Mouse (Mus musculus): Measurements from ENCODE around the gene Scn3b. TPM values are rescaled to one million over a fixed set of nuclear protein-coding genes. Genes with fewer than 3 reads are reported as not detected.

Gene Scn3b
- total RNA-seq, 2 experiments from 2014 or later = 115 to 118 TPM

DNA sequence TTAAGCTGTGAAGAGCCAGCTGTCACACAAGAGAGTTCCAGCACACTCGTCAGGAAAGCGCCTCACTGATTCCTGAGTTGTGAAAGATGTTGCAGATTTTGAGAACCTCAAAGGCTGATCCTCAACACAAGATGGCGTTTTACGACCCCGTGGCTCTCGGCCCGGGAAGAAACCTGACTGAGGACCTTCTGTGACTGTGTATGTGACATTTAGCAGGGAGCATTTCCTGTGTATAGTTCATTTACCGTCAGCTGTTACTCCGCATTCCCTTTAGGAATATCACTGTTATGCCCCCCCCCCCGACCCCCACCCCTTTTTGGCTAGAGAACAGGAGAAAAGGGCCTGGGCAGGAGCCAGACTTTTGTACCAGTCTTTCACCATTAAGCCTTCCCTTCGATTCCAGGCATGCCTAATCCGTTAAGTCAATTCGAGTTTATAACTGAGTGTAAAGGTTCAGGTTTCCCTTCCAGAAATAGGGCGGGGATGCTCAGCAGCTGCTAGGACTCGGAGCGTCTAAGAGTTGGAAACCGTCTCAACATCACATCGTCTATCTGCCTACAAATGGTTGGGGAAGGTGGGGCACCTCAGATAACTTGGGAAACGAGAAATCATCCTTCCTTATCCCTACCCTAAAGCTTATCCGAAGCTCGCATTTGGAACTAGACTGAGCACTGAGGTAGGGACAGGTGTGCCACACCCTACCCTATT is 823 bp upstream of the Scn3b start:
- no peak for DNase-seq (ENCODE audit: low spot score in 2 of 2)

DNA sequence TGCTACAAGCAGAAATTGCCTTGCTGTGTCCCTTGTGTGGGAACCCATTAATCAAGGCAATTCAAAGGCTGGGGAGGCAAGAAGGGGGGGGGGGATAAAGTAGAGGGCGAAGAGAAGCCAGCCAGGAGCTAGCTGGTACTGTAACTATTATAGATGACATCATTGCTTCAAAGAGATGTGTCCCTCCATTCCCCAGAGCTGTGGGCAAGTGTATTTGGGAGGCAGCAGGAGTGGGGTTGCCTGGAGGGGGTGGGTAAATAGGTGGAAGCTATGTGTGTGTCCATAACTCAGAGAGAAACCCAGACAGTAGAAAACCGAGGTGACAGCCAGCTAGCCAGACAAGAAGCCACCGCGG is 292 bp upstream of the Scn3b start:
- no peak for DNase-seq (ENCODE audit: low spot score in 2 of 2)

DNA sequence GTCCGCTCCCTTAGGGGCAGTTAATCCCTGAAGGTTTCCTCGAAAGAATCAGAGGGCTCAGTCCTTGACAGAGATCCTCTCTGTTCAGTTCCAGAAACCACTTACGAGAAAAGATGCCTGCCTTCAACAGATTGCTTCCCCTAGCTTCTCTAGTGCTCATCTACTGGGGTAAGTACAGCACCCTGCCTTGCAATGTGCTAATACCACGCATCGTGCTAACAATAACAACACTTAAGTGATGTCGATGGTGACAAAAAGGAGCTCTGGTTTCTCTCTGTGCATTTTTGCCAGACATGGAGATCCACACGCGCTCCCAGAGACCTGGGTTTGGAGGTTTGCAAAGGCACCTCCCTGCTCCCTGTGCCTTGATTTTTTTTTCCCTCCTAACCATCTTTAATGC is 863 bp downstream of the Scn3b start:
- no peak for DNase-seq (ENCODE audit: low spot score in 2 of 2)

GRCm38 (mm10) chr9:40271075-40271474 is 2.1 kb downstream of the Scn3b start:
- no peak for DNase-seq (ENCODE audit: low spot score in 2 of 2)

GRCm38 (mm10) chr9:40272822-40273221 is 3.8 kb downstream of the Scn3b start:
- DNase-seq (ENCODE audit: low spot score in 2 of 2) = no peak

- no peak for DNase-seq (ENCODE audit: low spot score in 2 of 2)
Measured at GRCm38 (mm10) chr9:40275904-40276303, 6.9 kb downstream of the Scn3b start.

DNA sequence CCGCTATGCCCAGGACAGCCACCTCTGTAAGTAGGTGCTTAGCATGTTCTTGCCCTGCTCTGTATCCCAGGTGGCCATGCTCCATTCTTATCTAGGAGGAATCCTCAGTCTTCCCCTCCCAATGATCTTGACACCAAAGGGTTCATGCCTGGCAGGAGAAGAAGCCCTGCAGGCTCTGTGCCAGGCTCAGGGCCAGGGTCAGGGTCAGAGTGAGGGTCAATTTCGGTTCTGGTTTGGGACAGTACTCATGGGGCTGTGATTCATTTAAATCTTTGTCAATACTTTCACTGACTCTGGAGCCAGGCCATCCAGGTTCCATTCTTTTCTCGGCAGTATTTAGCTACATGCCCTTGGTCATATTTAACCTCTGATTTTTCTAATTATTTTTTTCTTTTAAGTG is 8.7 kb downstream of the Scn3b start:
- DNase-seq (ENCODE audit: low spot score in 2 of 2) = no peak

- DNase-seq (ENCODE audit: low spot score in 2 of 2) = no peak
Measured at GRCm38 (mm10) chr9:40279438-40279837, 10.4 kb downstream of the Scn3b start.

- DNase-seq (ENCODE audit: low spot score in 2 of 2) = no peak
Measured at GRCm38 (mm10) chr9:40282968-40283367, 14.0 kb downstream of the Scn3b start.

- no peak for DNase-seq (ENCODE audit: low spot score in 2 of 2)
Measured at GRCm38 (mm10) chr9:40292475-40292874, 23.5 kb downstream of the Scn3b start.

DNA sequence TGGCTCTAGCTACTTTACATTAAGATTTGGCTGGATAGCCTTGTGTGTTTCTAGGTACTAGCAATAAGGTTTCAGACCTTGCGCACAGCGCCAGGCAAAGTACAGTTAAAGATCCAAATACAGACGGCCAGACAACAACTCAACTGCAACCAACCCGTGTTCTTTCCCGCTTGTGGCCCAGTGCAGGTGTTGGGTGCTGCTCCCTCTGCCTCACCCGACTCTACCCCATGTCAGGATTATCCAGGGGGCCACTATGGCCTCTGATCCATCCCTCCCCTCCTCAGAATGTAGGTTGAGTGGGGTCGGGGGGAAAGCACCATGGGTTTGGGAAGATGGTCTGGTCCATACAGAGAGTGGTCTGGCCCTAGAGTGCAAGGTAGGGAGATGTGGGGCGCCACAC is 24.3 kb downstream of the Scn3b start:
- DNase-seq (ENCODE audit: low spot score in 2 of 2) = no peak

GRCm38 (mm10) chr9:40293740-40294139 is 24.7 kb downstream of the Scn3b start:
- no peak for DNase-seq (ENCODE audit: low spot score in 2 of 2)

DNA sequence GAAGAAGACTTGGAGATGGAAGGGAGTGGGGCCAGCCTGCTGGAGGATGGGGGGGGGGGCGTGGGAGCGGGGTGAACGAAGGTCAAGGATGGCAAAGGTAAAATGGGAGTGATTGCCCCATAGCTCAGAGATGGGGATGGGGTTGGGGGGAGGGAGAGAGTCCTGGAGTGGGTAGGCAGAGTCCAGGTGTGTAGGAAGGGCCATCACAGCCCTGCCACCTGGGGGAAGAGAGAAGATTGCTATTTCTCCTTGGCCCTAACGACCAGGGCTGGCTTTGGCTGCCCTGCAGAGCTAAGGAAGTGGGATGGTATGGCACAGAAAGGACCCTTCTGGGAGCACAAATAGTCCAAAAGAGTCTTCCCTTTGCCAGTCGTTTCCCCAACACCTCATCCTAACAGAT is 25.2 kb downstream of the Scn3b start:
- DNase-seq (ENCODE audit: low spot score in 2 of 2) = no peak

DNA sequence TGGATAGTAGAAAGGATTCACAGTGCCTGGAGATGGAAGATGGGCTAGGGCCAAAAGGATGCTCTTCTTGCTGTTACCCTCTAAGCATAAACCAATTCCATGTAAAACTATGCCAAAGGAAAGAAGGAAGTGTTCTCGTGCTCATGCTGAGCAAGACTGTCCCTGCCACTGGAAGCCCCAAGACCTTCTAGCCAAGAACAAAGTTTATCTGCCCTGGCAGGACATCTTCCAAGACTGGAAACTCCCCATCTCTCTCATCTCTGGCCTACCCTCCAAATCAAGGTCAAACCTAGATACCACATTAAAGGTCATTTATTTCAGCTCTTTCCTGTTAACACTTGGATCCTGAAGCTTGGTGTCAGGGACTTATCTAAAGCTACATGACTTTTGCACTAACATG is 25.8 kb downstream of the Scn3b start:
- DNase-seq (ENCODE audit: low spot score in 2 of 2) = no peak

DNA sequence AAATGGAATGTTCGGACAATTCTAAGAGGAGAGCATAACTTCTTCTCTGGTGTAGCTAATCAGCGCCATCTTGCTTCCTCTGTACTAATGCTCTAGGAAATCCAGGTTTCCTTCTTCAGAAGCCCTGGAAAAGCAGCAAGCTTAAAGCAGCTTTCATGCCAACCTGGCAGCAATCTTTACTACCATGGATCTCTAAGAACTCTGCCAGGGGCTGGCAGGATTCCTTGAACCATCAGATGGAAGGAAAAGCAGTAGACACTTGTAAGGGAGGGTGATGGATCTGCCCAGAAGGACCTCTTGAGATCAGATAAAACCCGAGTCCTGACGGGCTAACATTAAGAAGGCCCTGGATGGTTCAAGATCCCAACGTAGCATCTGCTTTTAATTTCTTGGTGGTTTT is 27.2 kb downstream of the Scn3b start:
- DNase-seq (ENCODE audit: low spot score in 2 of 2) = no peak

DNA sequence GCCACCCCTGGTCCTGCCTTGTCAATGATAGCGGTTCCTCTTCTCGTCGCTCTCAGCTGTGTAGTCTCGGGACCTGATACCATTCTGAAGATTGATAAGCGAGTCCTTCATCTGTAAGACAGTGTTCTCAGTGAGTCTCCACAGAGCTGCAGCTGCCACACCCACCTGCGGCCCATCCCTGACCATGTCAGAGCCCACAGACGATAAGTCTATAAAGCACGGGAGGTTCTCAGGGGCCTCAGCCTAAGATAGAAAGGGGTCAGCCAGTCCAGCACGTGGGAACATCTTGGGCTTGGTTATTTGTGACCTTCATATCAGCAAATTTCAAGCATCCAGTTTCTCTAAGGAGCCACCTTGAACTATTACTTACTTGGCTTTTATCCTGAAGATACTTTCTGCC is 29.0 kb downstream of the Scn3b start:
- DNase-seq (ENCODE audit: low spot score in 2 of 2) = no peak

DNA sequence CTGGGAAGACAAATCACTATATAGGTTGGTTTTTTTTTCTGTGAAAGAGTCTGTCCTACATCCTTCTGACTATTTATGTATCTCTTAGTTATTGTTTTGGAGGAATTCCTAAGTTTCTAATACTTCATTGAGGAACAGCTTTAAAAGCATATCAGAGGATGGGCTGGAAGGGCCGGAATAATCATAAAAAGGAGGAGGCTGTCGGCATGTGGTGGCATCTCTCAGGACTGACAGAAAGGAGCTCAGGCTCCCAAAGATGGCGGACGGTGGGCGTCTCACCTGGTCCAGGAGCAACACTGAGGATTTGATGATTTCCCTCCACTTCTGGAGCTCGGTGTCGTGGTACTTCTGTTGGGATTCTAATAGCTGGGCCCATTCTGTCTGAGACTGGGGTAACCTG is 30.3 kb downstream of the Scn3b start:
- no peak for DNase-seq (ENCODE audit: low spot score in 2 of 2)

GRCm38 (mm10) chr9:40300018-40300989 is 31.3 kb downstream of the Scn3b start:
- DNase-seq (ENCODE audit: low spot score in 2 of 2) = no peak

DNA sequence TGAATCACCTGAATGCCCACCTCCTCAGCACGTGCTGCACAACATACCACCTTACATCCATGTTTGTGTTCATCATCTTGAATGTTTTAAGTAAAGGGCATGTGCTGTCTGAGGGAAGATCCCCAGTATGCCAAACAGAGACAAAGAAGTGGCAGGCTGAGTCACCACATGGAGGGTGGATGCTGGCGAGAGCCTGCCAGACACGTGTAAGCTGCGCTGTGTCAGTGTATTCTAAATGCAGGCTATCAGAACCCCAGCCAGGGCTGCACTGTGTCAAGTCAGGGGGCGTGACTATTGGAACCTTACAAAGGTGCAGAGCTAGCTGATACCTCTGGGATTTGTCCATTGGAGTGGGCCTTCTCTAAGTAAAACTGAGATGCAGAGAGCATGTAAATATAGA is 32.5 kb downstream of the Scn3b start:
- peak; percentile 45 to 47 for DNase-seq (ENCODE audit: low spot score in 2 of 2)

GRCm38 (mm10) chr9:40302375-40302774 is 33.4 kb downstream of the Scn3b start:
- no peak for DNase-seq (ENCODE audit: low spot score in 2 of 2)

DNA sequence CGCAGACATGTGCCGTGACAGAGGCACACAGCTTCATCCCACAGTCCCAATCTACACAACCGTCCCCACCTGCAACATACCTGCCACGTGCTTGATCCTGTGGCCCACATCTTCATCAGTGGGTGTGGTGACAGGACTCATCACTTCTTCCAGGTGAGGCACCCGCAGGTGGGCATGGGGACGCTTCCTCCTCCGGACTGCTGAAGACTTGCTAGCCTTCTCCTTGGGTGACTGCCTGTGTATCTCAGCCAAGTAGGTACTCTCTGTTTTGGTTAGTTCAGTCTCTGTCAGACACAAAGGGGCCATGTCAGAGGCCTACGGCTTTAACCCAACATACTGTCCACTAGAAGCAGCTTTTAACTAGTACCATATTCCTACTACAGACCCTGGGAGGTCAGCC is 35.2 kb downstream of the Scn3b start:
- no peak for DNase-seq (ENCODE audit: low spot score in 2 of 2)

DNA sequence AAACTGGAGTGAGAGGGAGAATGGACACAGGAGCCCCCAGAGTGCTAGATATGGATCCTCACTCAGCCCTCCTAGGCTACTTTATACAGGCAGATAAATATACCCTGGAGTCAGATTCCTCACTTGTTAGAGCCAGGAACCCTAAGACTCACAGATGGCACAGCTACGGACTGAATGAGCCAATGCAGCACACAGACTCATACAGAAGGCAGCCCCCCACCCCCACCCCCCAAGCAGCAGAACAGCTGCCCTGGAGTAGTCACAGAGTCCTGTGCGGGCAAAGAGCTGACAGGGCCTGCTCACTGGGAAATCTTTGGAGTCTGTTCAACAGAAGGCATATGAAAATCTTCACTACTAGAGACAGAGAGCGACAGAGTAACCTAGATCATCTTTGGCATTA is 38.3 kb downstream of the Scn3b start:
- no peak for DNase-seq (ENCODE audit: low spot score in 2 of 2)

GRCm38 (mm10) chr9:40309876-40310275 is 40.9 kb downstream of the Scn3b start:
- DNase-seq (ENCODE audit: low spot score in 2 of 2) = no peak

Data from left cerebral cortex, adult 18-20 months (tissue).